Mouse (Mus musculus): Measurements from ENCODE around the gene Foxd2. TPM values are rescaled to one million over a fixed set of nuclear protein-coding genes. Genes with fewer than 3 reads are reported as not detected.

The Foxd2 gene
- total RNA-seq (2015) (0.42 and 0.66 TPM in 2 replicates), total RNA-seq (2017) (0.66 and 0.77 TPM in 2 replicates)

- peak; percentile 83 for ATAC-seq (ENCODE audit: poor library complexity, severe bottlenecking)
These were observed at the start of gene Foxd2 for GRCm38 (mm10) chr4:114908829-114909601. Gene Foxd2 (minus strand): TSS chr4:114908873.

- no peak for ATAC-seq (ENCODE audit: poor library complexity, severe bottlenecking)
These were observed 49.6 kb upstream of the Foxd2 start for GRCm38 (mm10) chr4:114958231-114958630.

DNA sequence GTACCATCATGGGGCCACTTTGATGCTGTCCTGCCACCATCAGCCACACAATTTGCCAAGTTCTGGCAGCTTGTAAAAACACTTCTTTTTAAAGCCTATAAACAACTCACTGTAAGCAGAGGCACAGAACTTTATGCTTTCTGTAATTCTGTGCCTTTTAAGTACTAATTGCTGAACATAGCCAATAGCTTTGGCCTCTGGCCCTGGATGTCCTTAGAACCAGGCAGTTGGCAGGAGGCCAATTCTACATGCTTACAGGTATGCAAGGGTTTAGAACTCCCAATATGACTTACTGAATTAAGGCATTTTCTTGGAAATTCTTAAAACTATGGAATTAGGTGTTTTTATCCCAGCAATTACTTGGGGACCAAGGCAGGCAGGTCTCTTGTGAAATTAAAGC, 48.7 kb upstream of the Foxd2 start:
- ATAC-seq (ENCODE audit: poor library complexity, severe bottlenecking) = no peak

- no peak for ATAC-seq (ENCODE audit: poor library complexity, severe bottlenecking)
These were observed 44.5 kb upstream of the Foxd2 start for GRCm38 (mm10) chr4:114953172-114953571.

DNA sequence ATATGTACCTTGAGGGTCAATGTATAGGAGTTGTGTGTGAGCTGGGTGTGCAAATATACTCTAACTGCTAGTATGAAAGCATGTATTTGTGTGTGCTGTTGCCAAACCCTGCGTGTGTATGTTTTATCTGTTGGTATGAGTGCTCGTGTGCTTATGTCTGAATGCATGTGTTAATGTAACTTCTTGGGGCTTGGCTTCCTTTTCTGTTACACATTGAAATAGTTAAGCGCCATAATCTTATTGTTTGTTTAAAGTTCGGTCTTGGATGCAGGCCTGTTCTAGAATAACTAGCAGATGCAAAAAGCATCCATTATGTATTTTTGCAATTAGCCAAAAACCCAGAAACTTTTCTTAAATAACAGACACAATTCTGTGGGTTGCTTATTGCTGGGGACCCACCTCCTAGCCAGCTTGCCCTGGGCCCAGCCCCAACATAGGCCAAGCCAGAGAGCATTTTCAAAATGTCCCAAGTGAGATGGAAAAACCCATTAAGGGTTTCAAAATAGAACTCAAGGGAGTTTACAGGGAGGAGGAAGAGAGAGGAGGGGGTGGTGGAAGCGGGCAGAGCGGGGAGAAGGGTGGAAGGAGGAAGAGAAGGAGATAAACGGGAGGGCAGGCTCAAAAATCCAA, 39.3 kb upstream of the Foxd2 start:
- ATAC-seq (ENCODE audit: poor library complexity, severe bottlenecking) = peak; percentile 13; the same call in 1 of the 2 replicates

DNA sequence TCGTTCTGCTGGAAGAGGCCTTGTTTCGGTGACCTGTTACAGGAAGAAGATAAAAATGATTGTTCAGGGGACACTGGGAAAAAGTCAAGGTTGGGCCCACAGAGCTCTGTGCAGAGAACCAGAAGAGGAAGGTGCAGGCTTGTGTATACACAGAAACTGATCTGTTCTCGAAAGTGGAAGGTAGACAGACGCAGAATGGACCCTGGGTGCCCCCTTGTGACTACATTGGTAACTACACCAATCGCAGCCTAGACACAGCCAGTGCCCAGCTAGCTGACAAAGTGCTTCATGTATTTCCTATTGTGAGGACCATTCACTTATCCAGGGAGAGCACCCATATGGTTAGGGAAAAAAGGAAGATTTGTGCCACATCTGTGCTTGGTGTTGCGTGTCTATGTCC, 38.7 kb upstream of the Foxd2 start:
- peak; percentile 98 for ATAC-seq (ENCODE audit: poor library complexity, severe bottlenecking)

DNA sequence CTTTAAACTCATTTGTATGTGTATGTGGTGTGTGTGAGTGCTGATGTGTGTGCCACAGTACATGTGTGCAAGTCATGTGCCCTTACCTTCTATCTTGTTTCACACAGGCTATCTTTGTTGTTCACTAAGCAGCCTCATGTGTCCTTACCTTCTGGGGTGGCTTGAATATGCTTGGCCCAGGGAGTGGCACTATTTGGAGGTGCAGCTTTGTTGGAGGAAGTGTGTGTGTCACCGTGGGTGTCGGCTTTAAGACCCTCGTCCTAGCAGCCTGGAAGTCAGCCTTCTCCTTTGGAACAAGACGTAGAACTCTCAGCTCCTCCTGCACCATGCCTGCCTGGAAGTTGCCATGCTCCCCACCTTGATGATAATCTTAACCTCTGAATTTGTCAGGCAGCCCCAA, 37.7 kb upstream of the Foxd2 start:
- no peak for ATAC-seq (ENCODE audit: poor library complexity, severe bottlenecking)

GRCm38 (mm10) chr4:114945021-114945420, 36.3 kb upstream of the Foxd2 start:
- no peak for ATAC-seq (ENCODE audit: poor library complexity, severe bottlenecking)

DNA sequence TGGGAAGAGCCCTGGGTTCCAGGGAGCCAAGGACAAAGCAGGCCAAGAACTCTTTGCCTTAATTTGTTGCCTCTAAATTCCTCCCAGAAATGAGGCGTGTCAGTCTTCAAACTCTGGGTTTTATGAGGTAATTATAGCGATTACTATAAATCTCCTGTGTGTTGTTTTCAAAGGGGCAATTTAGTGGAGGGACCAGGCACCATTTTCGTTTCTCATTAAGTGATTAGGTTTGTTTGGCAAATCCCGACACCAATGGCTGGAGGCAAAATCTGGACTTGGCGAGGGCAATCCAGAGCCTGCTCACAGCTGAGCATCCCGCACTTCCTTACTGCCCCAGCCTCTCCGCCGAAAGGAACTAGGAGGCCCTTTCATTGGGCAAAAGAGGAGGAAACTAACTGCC, 33.9 kb upstream of the Foxd2 start:
- ATAC-seq (ENCODE audit: poor library complexity, severe bottlenecking) = no peak

DNA sequence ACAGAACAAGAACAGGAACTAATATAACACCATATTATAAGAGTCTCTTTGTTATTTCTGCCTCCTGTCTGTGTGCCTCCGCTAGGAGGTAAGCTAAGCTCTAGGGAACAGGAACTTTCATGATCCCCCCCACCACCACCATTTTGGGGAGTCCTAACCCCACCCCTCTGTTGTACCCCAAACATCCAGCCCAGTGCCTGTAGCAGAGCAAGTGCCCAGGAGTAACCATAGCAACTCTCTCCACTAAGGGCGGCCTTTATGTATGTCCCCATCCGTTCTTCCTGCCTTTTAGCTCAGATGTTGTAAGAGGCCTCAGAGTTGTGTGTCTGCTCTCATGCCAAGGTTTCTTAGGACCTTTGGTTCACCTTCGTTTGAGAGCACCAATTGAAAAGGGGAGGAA, 33.4 kb upstream of the Foxd2 start:
- ATAC-seq (ENCODE audit: poor library complexity, severe bottlenecking) = 0 out of 2 replicates have a peak, but pooled peaks have one; percentile 26

DNA sequence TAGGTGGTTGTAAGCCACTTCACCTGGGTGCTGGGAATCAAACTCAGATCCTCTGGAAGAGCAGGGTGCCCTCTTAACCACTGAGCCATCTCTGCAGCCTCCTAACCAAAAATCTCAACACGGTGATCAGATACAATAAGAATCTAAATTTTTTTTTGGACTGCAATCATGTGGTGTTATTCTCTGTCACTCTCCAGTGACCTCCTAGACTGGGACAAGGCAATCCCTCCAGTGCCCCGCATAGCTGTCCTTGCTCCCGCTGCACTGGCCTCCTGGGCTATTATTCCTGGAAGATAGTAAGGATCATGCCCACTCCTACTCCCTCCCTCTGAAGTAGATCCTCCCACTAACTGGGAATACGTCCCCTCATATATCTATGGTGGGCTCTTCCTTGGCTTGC, 32.6 kb upstream of the Foxd2 start:
- ATAC-seq (ENCODE audit: poor library complexity, severe bottlenecking) = no peak

GRCm38 (mm10) chr4:114938248-114938647, 29.6 kb upstream of the Foxd2 start:
- no peak for ATAC-seq (ENCODE audit: poor library complexity, severe bottlenecking)

GRCm38 (mm10) chr4:114937459-114938047, 28.9 kb upstream of the Foxd2 start:
- no peak for ATAC-seq (ENCODE audit: poor library complexity, severe bottlenecking)

DNA sequence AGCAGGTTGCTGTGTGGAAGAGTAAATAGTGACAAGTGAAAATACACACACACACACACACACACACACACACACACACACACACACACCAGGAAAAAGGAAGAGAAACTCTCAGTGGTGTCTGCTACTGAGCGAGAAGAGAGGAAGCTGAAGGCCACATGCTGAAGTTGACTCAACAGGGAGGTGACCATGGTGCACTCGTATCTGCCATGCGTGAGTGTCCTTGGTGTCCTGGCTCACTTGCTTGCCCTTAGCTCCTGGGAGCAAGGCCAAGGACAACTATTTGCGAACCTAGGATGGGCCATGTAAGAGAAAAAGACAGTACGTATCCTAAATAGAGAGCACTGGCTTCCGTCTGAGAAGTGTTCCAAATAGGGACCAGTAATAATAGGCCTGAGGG, 25.5 kb upstream of the Foxd2 start:
- peak; percentile 97 for ATAC-seq (ENCODE audit: poor library complexity, severe bottlenecking)

DNA sequence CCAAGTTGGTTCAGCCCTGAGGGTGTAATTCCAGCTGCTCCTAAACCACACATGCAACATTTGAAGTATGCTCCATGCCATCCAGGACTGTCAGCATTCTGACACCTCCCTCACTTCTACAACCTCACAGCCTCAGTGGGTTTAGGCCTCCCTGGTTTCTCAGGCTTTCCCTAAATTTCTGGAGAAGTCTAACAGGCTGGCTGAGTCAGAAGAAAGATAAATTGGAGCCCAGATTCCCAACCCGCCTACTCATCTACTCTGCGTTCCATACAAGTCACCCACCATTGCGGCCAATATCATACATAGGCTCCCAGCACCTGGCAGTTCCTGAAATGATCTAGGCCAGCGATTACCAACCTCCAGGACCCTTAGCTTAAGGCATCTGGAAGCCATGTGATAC, 24.1 kb upstream of the Foxd2 start:
- ATAC-seq (ENCODE audit: poor library complexity, severe bottlenecking) = no peak

DNA sequence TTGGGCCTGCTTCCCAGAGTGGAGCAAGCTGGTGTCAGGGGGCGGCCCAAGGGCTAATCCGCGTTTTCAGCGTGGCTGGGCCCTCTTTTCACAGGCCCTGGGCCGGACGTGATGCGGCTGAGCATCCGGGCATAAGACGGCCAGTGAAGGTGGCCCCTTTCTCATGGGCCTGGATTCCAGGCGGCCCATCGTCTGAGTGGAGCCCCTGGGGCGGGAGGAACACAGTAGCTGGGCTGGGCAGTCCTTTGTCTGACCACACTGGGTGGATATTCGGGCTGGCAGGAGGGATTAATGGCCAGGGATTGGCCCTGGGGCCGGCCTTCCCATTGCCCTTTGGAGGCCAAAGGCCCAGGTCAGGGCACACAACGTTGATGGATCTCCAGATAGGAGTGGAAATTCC, 20.5 kb upstream of the Foxd2 start:
- no peak for ATAC-seq (ENCODE audit: poor library complexity, severe bottlenecking)

GRCm38 (mm10) chr4:114925917-114926312, 17.2 kb upstream of the Foxd2 start, which contains the start of gene Foxe3:
Gene Foxe3 (minus strand): TSS chr4:114926013.
- ATAC-seq (ENCODE audit: poor library complexity, severe bottlenecking) = no peak

GRCm38 (mm10) chr4:114924971-114925916, 16.6 kb upstream of the Foxd2 start:
- ATAC-seq (ENCODE audit: poor library complexity, severe bottlenecking) = peak; percentile 68

DNA sequence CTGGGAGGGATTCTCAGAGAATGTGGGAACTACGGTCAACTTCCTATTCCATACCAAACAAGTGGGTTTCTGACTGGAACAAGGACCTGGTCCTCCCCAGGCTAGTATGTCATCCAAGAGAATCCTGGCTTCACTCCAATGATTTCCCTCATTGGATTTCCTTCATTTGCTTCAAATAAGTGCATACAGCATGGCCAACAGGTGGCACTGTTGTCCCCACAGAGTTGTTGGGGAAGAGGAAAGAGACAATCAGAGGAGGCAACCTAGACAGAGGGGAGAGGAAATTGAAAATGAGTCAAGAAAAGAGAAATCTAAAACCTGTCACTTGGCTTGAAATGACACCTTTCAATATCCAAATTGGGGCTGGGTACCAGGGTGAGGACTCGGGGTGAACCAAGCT, 8.4 kb upstream of the Foxd2 start:
- peak; percentile 86 for ATAC-seq (ENCODE audit: poor library complexity, severe bottlenecking)

GRCm38 (mm10) chr4:114916056-114916455, 7.4 kb upstream of the Foxd2 start:
- no peak for ATAC-seq (ENCODE audit: poor library complexity, severe bottlenecking)

- no peak for ATAC-seq (ENCODE audit: poor library complexity, severe bottlenecking)
These were observed 4.9 kb upstream of the Foxd2 start for GRCm38 (mm10) chr4:114913594-114913962.
